Mouse (Mus musculus): Measurements from ENCODE around the gene Mmp20. TPM values are rescaled to one million over a fixed set of nuclear protein-coding genes. Genes with fewer than 3 reads are reported as not detected.

The Mmp20 gene
- polyA plus RNA-seq (2014; fragmentation: Illumina TruSeq; extraction: RNeasy Lipid Tissue Mini Kit (QIAGEN cat#74804); ENCODE audit: low read depth, low replicate concordance) = not detected

GRCm38 (mm10) chr9:7627931-7628330 is at the start of gene Mmp20:
Gene Mmp20, plus strand, starts transcription at chr9:7628231.

GRCm38 (mm10) chr9:7691790-7692189 is 63.8 kb downstream of the Mmp20 start, which contains the start of gene Mmp7:
Gene Mmp7, plus strand, starts transcription at chr9:7692090.

Other genes starting within 250 kb of the Mmp20 start
- gene Mmp1b, start 240.2 kb upstream of the Mmp20 start, polyA plus RNA-seq (2014; fragmentation: Illumina TruSeq; extraction: RNeasy Lipid Tissue Mini Kit (QIAGEN cat#74804); ENCODE audit: low read depth, low replicate concordance) = not detected
- gene Mmp3, start 182.4 kb upstream of the Mmp20 start, polyA plus RNA-seq (2014; fragmentation: Illumina TruSeq; extraction: RNeasy Lipid Tissue Mini Kit (QIAGEN cat#74804); ENCODE audit: low read depth, low replicate concordance) = 6.7 TPM
- not detected for gene Mmp10, start 125.9 kb upstream of the Mmp20 start, polyA plus RNA-seq (2014; fragmentation: Illumina TruSeq; extraction: RNeasy Lipid Tissue Mini Kit (QIAGEN cat#74804); ENCODE audit: low read depth, low replicate concordance)
- not detected for gene Mmp8, start 69.8 kb upstream of the Mmp20 start, polyA plus RNA-seq (2014; fragmentation: Illumina TruSeq; extraction: RNeasy Lipid Tissue Mini Kit (QIAGEN cat#74804); ENCODE audit: low read depth, low replicate concordance)
- not detected for gene Mmp27, start 56.8 kb upstream of the Mmp20 start, polyA plus RNA-seq (2014; fragmentation: Illumina TruSeq; extraction: RNeasy Lipid Tissue Mini Kit (QIAGEN cat#74804); ENCODE audit: low read depth, low replicate concordance)
- gene Mmp7, start 63.9 kb downstream of the Mmp20 start, polyA plus RNA-seq (2014; fragmentation: Illumina TruSeq; extraction: RNeasy Lipid Tissue Mini Kit (QIAGEN cat#74804); ENCODE audit: low read depth, low replicate concordance) = not detected
- gene Tmem123, start 135.8 kb downstream of the Mmp20 start, polyA plus RNA-seq (2014; fragmentation: Illumina TruSeq; extraction: RNeasy Lipid Tissue Mini Kit (QIAGEN cat#74804); ENCODE audit: low read depth, low replicate concordance) = 53.3 TPM
- gene Birc2, start 208.8 kb downstream of the Mmp20 start, polyA plus RNA-seq (2014; fragmentation: Illumina TruSeq; extraction: RNeasy Lipid Tissue Mini Kit (QIAGEN cat#74804); ENCODE audit: low read depth, low replicate concordance) = 26.6 TPM
- gene Birc3, start 245.0 kb downstream of the Mmp20 start, polyA plus RNA-seq (2014; fragmentation: Illumina TruSeq; extraction: RNeasy Lipid Tissue Mini Kit (QIAGEN cat#74804); ENCODE audit: low read depth, low replicate concordance) = 10.0 TPM

Measured in heart, adult 10 weeks (tissue).